Mouse (Mus musculus) heart, postnatal 0 days (tissue): ENCODE measurements around the gene Hif1an. TPM values are rescaled to one million over a fixed set of nuclear protein-coding genes. Genes with fewer than 3 reads are reported as not detected.

Experiments
- ATAC-seq: fragments of 200-750 bp; cut with Nextera tagmentation; 2 replicates; pipeline ENCODE4 v1.8.0; 2017; ENCODE audit warnings: low read depth, moderate number of reproducible peaks, moderate library complexity; ENCODE audit not compliant: insufficient read depth
- DNase-seq: peaks from one replicate; pipeline ENCODE4 v3.0.0-alpha.2; 2016; ENCODE audit warnings: low spot score
- H3K27ac ChIP-seq: fragments of 300-500 bp; sonication (generic); 2 replicates; pipeline ENCODE4 v1.5.1; 2014; ENCODE audit warnings: low read depth, mild to moderate bottlenecking
- H3K27me3 ChIP-seq: fragments of 300-500 bp; sonication (generic); 2 replicates; pipeline ENCODE4 v1.6.1; 2014; ENCODE audit warnings: low read length, mixed read lengths; ENCODE audit not compliant: control insufficient read depth, insufficient read depth
- H3K36me3 ChIP-seq: fragments of 300-500 bp; sonication (generic); replicated peaks from 2 replicates; pipeline ENCODE4 v1.6.1; 2014; ENCODE audit warnings: low read length, mixed read lengths; ENCODE audit not compliant: control insufficient read depth, insufficient read depth
- H3K4me1 ChIP-seq: fragments of 300-500 bp; sonication (generic); 2 replicates; pipeline ENCODE4 v1.6.1; 2014; ENCODE audit warnings: antibody characterized with exemption; ENCODE audit not compliant: control insufficient read depth, insufficient read depth
- H3K4me2 ChIP-seq: fragments of 300-500 bp; sonication (generic); 2 replicates; pipeline ENCODE4 v1.6.1; 2014; ENCODE audit warnings: low read depth, mild to moderate bottlenecking, low read length, moderate library complexity
- H3K4me3 ChIP-seq: fragments of 300-500 bp; sonication (generic); 2 replicates; pipeline ENCODE4 v1.5.1; 2014; ENCODE audit warnings: low read depth, low read length
- H3K9ac ChIP-seq: fragments of 300-500 bp; sonication (generic); replicated peaks from 2 replicates; pipeline ENCODE4 v1.6.1; 2014; ENCODE audit warnings: low read depth, low read length, mixed read lengths
- H3K9me3 ChIP-seq: fragments of 300-500 bp; sonication (generic); replicated peaks from 2 replicates; pipeline ENCODE4 v1.6.1; 2016; ENCODE audit warnings: low read length; ENCODE audit not compliant: control insufficient read depth
- CTCF ChIP-seq: IDR thresholded peaks from 2 replicates; pipeline ENCODE4 v1.5.1; 2016; ENCODE audit warnings: antibody characterized with exemption, control low read depth, low read depth
- EP300 ChIP-seq: IDR thresholded peaks from 2 replicates; pipeline ENCODE4 v1.6.1; 2016; ENCODE audit warnings: antibody characterized with exemption, low read depth
- WGBS: fragments of 180-500 bp; shearing (Covaris S2); extraction: QIAGEN DNeasy Blood & Tissue Kit; methylation state at CpG from one replicate; pipeline ENCODE4 v1.1.7; 2014; 5-methylcytosine and 5-hydroxymethylcytosine counted together
- polyA plus RNA-seq: library from polyadenylated mRNA; unstranded; fragments of >200 nt; fragmentation: Nextera tagmentation; extraction: Ambion mirVana; gene quantifications from 2 replicates; pipeline ENCODE4 v1.2.1, GENCODE M21; 2015
- total RNA-seq: library from RNA; depleted of rRNA; stranded (reverse); fragments of >200 nt; gene quantifications from 2 replicates; pipeline ENCODE4 v1.2.3, GENCODE M21; 2014; ENCODE audit warnings: low replicate concordance

Hif1an gene
- total and polyA plus RNA-seq, 2 experiments from 2014 or later, result 15.9 to 16.9 TPM

- WGBS, result 73% methylated on average over 3 of the region's 3 CpGs
- no peak for TF ChIP-seq EP300
- TF ChIP-seq CTCF, result no peak
These were observed 5.1 kb downstream of the Hif1an start for GRCm38 (mm10) chr19:44567763-44568162.

GRCm38 (mm10) chr19:44576275-44576674 is 13.6 kb downstream of the Hif1an start:
- H3K27ac ChIP-seq, result no peak overlapping the region
- no peaks in the 10 kb centered on the region for H3K9me3 ChIP-seq
- no peaks in the 10 kb centered on the region for H3K4me1 ChIP-seq
- DNase-seq (no peak), ATAC-seq (no peak)
- no peak overlapping the region for H3K4me2 ChIP-seq
- H3K4me3 ChIP-seq, result no peak overlapping the region
- WGBS, result 62% methylated on average over 7 of the region's 7 CpGs
- H3K36me3 ChIP-seq, result peaks cover 37% of the 10 kb centered on the region
- TF ChIP-seq CTCF, result no peak
- no peak for TF ChIP-seq EP300
- H3K27me3 ChIP-seq, result no peaks in the 10 kb centered on the region
- no peak overlapping the region for H3K9ac ChIP-seq

More at GRCm38 (mm10) chr19:44567763-44568162, 5.1 kb downstream of the Hif1an start:
- no peak overlapping the region for H3K4me2 ChIP-seq
- H3K4me3 ChIP-seq, result no peak overlapping the region
- H3K27ac ChIP-seq, result no peak overlapping the region
- no peak overlapping the region for H3K9ac ChIP-seq
- ATAC-seq (no peak), DNase-seq (no peak)
- peaks cover 73% of the 10 kb centered on the region for H3K36me3 ChIP-seq
- no peaks in the 10 kb centered on the region for H3K9me3 ChIP-seq
- no peaks in the 10 kb centered on the region for H3K27me3 ChIP-seq
- peaks cover 14% of the 10 kb centered on the region for H3K4me1 ChIP-seq

GRCm38 (mm10) chr19:44578038-44578437 is 15.4 kb downstream of the Hif1an start:
- no peaks in the 10 kb centered on the region for H3K4me1 ChIP-seq
- no peak for TF ChIP-seq EP300
- TF ChIP-seq CTCF, result no peak
- no peak overlapping the region for H3K4me2 ChIP-seq
- peaks cover 19% of the 10 kb centered on the region for H3K36me3 ChIP-seq
- 0 out of 2 replicates have a peak, but pooled peaks cover 1% of the 10 kb centered on the region for H3K27me3 ChIP-seq
- H3K9me3 ChIP-seq, result no peaks in the 10 kb centered on the region
- ATAC-seq, result no peak
- no peak overlapping the region for H3K4me3 ChIP-seq
- no peak for DNase-seq
- H3K9ac ChIP-seq, result no peak overlapping the region
- H3K27ac ChIP-seq, result no peak overlapping the region
- WGBS, result 93% methylated on average over 1 of the region's 1 CpGs

GRCm38 (mm10) chr19:44582103-44582502 is 19.5 kb downstream of the Hif1an start:
- Histone ChIP-seq H3K4me3 (no peak overlapping the region), H3K9me3 (no peaks in the 10 kb centered on the region), H3K27me3 (peaks cover 19% of the 10 kb centered on the region; the same call in 1 of the 2 replicates), H3K9ac (no peak overlapping the region), H3K27ac (no peak overlapping the region), H3K4me1 (no peaks in the 10 kb centered on the region), H3K4me2 (no peak overlapping the region), H3K36me3 (no peaks in the 10 kb centered on the region)
- DNase-seq, result no peak
- TF ChIP-seq EP300 (no peak), CTCF (no peak)
- no peak for ATAC-seq
- WGBS, result 82% methylated on average over 10 of the region's 10 CpGs

GRCm38 (mm10) chr19:44582638-44583309 is 20.1 kb downstream of the Hif1an start:
- Histone ChIP-seq H3K4me3 (no peak overlapping the region), H3K27me3 (peaks cover 24% of the 10 kb centered on the region; the same call in 1 of the 2 replicates), H3K4me2 (no peak overlapping the region), H3K4me1 (no peaks in the 10 kb centered on the region), H3K27ac (no peak overlapping the region), H3K9me3 (no peaks in the 10 kb centered on the region), H3K36me3 (no peaks in the 10 kb centered on the region), H3K9ac (no peak overlapping the region)
- TF ChIP-seq EP300, result no peak
- peak; percentile 100 for TF ChIP-seq CTCF
- peak; percentile 81 for ATAC-seq
- peak; percentile 83 for DNase-seq
- 37% methylated on average over 9 of the region's 9 CpGs for WGBS

GRCm38 (mm10) chr19:44588036-44588435 is 25.4 kb downstream of the Hif1an start:
- Histone ChIP-seq H3K4me3 (no peak overlapping the region), H3K36me3 (no peaks in the 10 kb centered on the region), H3K27me3 (peaks cover 27% of the 10 kb centered on the region; the same call in 1 of the 2 replicates), H3K4me1 (no peaks in the 10 kb centered on the region), H3K4me2 (no peak overlapping the region), H3K9ac (no peak overlapping the region), H3K9me3 (no peaks in the 10 kb centered on the region), H3K27ac (no peak overlapping the region)
- ATAC-seq (no peak), DNase-seq (no peak)
- WGBS, result 47% methylated on average over 4 of the region's 4 CpGs
- TF ChIP-seq CTCF, result no peak
- TF ChIP-seq EP300, result no peak
